Mouse (Mus musculus): ENCODE measurements around the gene Rfxank.

- TF ChIP-seq GATA1 (IDR thresholded peaks at IDR 0.05; ENCODE audit: low read length) (no peak), TAL1 (IDR thresholded peaks at IDR 0.05; ENCODE audit: low read length) (no peak)
Observed at GRCm38 (mm10) chr8:70181903-70182252, 42.9 kb upstream of the Rfxank start.
